Mouse (Mus musculus) liver, embryonic 12.5 days (tissue): Measurements from ENCODE around the gene Evc. TPM values are rescaled to one million over a fixed set of nuclear protein-coding genes. Genes with fewer than 3 reads are reported as not detected.
A peak's percentile ranks its signal among the peaks of the same experiment; 100 is the strongest.

Source experiments
- ATAC-seq: fragments of 200-750 bp; cut with Nextera tagmentation; 2 replicates; pipeline ENCODE4 v1.8.0; 2017; ENCODE audit warnings: moderate number of reproducible peaks, mild to moderate bottlenecking, moderate library complexity
- H3K27ac ChIP-seq: fragments of 300-500 bp; sonication (generic); 2 replicates; pipeline ENCODE4 v1.5.1; 2016; ENCODE audit warnings: mild to moderate bottlenecking
- H3K27me3 ChIP-seq: fragments of 300-500 bp; sonication (generic); replicated peaks from 2 replicates; pipeline ENCODE4 v1.6.1; 2016; ENCODE audit warnings: mild to moderate bottlenecking, moderate library complexity
- H3K36me3 ChIP-seq: fragments of 300-500 bp; sonication (generic); 2 replicates; pipeline ENCODE4 v1.6.1; 2016; ENCODE audit warnings: mild to moderate bottlenecking, moderate library complexity
- H3K4me1 ChIP-seq: fragments of 300-500 bp; sonication (generic); 2 replicates; pipeline ENCODE4 v1.6.1; 2016
- H3K4me2 ChIP-seq: fragments of 300-500 bp; sonication (generic); 2 replicates; pipeline ENCODE4 v1.6.1; 2016; ENCODE audit warnings: mild to moderate bottlenecking, moderate library complexity
- H3K4me3 ChIP-seq: fragments of 300-500 bp; sonication (generic); 2 replicates; pipeline ENCODE4 v1.5.1; 2016; ENCODE audit warnings: mild to moderate bottlenecking, moderate library complexity
- H3K9ac ChIP-seq: fragments of 300-500 bp; sonication (generic); 2 replicates; pipeline ENCODE4 v1.6.1; 2016; ENCODE audit warnings: mild to moderate bottlenecking, moderate library complexity
- H3K9me3 ChIP-seq: fragments of 300-500 bp; sonication (generic); replicated peaks from 2 replicates; pipeline ENCODE4 v1.6.1; 2016; ENCODE audit warnings: mild to moderate bottlenecking, moderate library complexity
- WGBS: fragments of 180-500 bp; shearing (Covaris S2); methylation state at CpG from one replicate; pipeline ENCODE4 v1.1.7; 2016; ENCODE audit not compliant: insufficient replicate concordance; 5-methylcytosine and 5-hydroxymethylcytosine counted together
- polyA plus RNA-seq: library from polyadenylated mRNA; unstranded; fragments of >200 nt; fragmentation: Nextera tagmentation; extraction: Ambion mirVana; gene quantifications from 2 replicates; pipeline ENCODE4 v1.2.1, GENCODE M21; 2016

The Evc gene
- polyA plus RNA-seq, 1 experiment from 2014 or later, result 2.9 TPM

GRCm38 (mm10) chr5:37247456-37247855, 89.2 kb downstream of the Evc start:
- H3K27ac ChIP-seq, result no peak overlapping the region
- ATAC-seq, result no peak
- H3K4me3 ChIP-seq, result no peak overlapping the region
- peaks cover 16% of the 10 kb centered on the region for H3K4me1 ChIP-seq
- no peak overlapping the region for H3K9ac ChIP-seq
- no peaks in the 10 kb centered on the region for H3K9me3 ChIP-seq
- H3K4me2 ChIP-seq, result no peak overlapping the region
- H3K36me3 ChIP-seq, result no peaks in the 10 kb centered on the region
- WGBS, result 26% methylated on average over 4 of the region's 4 CpGs
- H3K27me3 ChIP-seq, result peaks cover 66% of the 10 kb centered on the region

GRCm38 (mm10) chr5:37246138-37246910, 90.4 kb downstream of the Evc start:
- 2% methylated on average over 37 of the region's 37 CpGs for WGBS

GRCm38 (mm10) chr5:37245651-37246050, 91.0 kb downstream of the Evc start:
- Histone ChIP-seq H3K4me1 (peaks cover 25% of the 10 kb centered on the region), H3K36me3 (no peaks in the 10 kb centered on the region), H3K4me3 (peak overlapping the region; percentile 44), H3K27ac (no peak overlapping the region), H3K9ac (no peak overlapping the region), H3K27me3 (peaks cover 84% of the 10 kb centered on the region), H3K4me2 (peak overlapping the region; percentile 55), H3K9me3 (no peaks in the 10 kb centered on the region; the same call in 1 of the 2 replicates)
- WGBS, result under 1% methylated on average over 42 of the region's 42 CpGs
- no peak for ATAC-seq

More at GRCm38 (mm10) chr5:37246138-37246910, 90.4 kb downstream of the Evc start:
- peak overlapping the region; percentile 44 for H3K4me3 ChIP-seq
- peaks cover 78% of the 10 kb centered on the region for H3K27me3 ChIP-seq
- H3K36me3 ChIP-seq, result no peaks in the 10 kb centered on the region
- H3K27ac ChIP-seq, result no peak overlapping the region
- no peak for ATAC-seq
- H3K9ac ChIP-seq, result no peak overlapping the region
- H3K9me3 ChIP-seq, result no peaks in the 10 kb centered on the region; the same call in 1 of the 2 replicates
- H3K4me2 ChIP-seq, result peak overlapping the region; percentile 55
- H3K4me1 ChIP-seq, result peaks cover 25% of the 10 kb centered on the region

- Histone ChIP-seq H3K9me3 (no peaks in the 10 kb centered on the region; the same call in 1 of the 2 replicates), H3K4me1 (peaks cover 25% of the 10 kb centered on the region), H3K4me2 (no peak overlapping the region), H3K36me3 (no peaks in the 10 kb centered on the region), H3K9ac (no peak overlapping the region), H3K27ac (no peak overlapping the region), H3K4me3 (no peak overlapping the region), H3K27me3 (peaks cover 93% of the 10 kb centered on the region)
- 24% methylated on average over 9 of the region's 9 CpGs for WGBS
- ATAC-seq, result no peak
Observed at GRCm38 (mm10) chr5:37244666-37245242, 91.9 kb downstream of the Evc start.

GRCm38 (mm10) chr5:37244161-37244560, 92.5 kb downstream of the Evc start:
- Histone ChIP-seq H3K27ac (no peak overlapping the region), H3K36me3 (no peaks in the 10 kb centered on the region), H3K27me3 (peaks cover 99% of the 10 kb centered on the region), H3K9me3 (no peaks in the 10 kb centered on the region; the same call in 1 of the 2 replicates), H3K4me2 (no peak overlapping the region), H3K4me3 (no peak overlapping the region), H3K9ac (no peak overlapping the region), H3K4me1 (peaks cover 25% of the 10 kb centered on the region)
- ATAC-seq, result no peak
- 5% methylated on average over 13 of the region's 13 CpGs for WGBS

- Histone ChIP-seq H3K4me2 (no peak overlapping the region), H3K9ac (no peak overlapping the region), H3K4me3 (no peak overlapping the region), H3K27ac (no peak overlapping the region), H3K27me3 (peaks cover 92% of the 10 kb centered on the region), H3K36me3 (no peaks in the 10 kb centered on the region), H3K4me1 (peaks cover 25% of the 10 kb centered on the region), H3K9me3 (no peaks in the 10 kb centered on the region; the same call in 1 of the 2 replicates)
- WGBS, result 5% methylated on average over 19 of the region's 19 CpGs
- ATAC-seq, result no peak
Observed at GRCm38 (mm10) chr5:37243169-37243886, 93.4 kb downstream of the Evc start.

- Histone ChIP-seq H3K4me2 (peak overlapping the region; percentile 63), H3K9me3 (no peaks in the 10 kb centered on the region; the same call in 1 of the 2 replicates), H3K9ac (no peak overlapping the region), H3K4me1 (peaks cover 25% of the 10 kb centered on the region), H3K36me3 (no peaks in the 10 kb centered on the region), H3K27ac (no peak overlapping the region), H3K4me3 (peak overlapping the region; percentile 36), H3K27me3 (peaks cover 84% of the 10 kb centered on the region)
- no peak for ATAC-seq
- WGBS, result 11% methylated on average over 44 of the region's 44 CpGs
Observed at GRCm38 (mm10) chr5:37242360-37243168, 94.1 kb downstream of the Evc start.

GRCm38 (mm10) chr5:37241651-37242151, 95.0 kb downstream of the Evc start, which contains the start of gene Crmp1:
Gene Crmp1 (plus strand): TSS chr5:37241940.
- WGBS, result 3% methylated on average over 56 of the region's 56 CpGs
- Histone ChIP-seq H3K9ac (no peak within 1 kb of the TSS), H3K27me3 (peaks cover 76% of the 10 kb centered on the region), H3K4me1 (peaks cover 25% of the 10 kb centered on the region), H3K4me3 (peak within 1 kb of the TSS; percentile 36), H3K27ac (no peak within 1 kb of the TSS), H3K9me3 (no peaks in the 10 kb centered on the region; the same call in 1 of the 2 replicates), H3K36me3 (no peaks in the 10 kb centered on the region), H3K4me2 (peak within 1 kb of the TSS; percentile 63)
- ATAC-seq, result peak; percentile 62

GRCm38 (mm10) chr5:37241224-37241623, 95.5 kb downstream of the Evc start:
- H3K9me3 ChIP-seq, result no peaks in the 10 kb centered on the region; the same call in 1 of the 2 replicates
- H3K4me3 ChIP-seq, result no peak overlapping the region
- no peaks in the 10 kb centered on the region for H3K36me3 ChIP-seq
- H3K4me2 ChIP-seq, result peak overlapping the region; percentile 63
- peak; percentile 21; the same call in 1 of the 2 replicates for ATAC-seq
- peaks cover 22% of the 10 kb centered on the region for H3K4me1 ChIP-seq
- H3K9ac ChIP-seq, result no peak overlapping the region
- no peak overlapping the region for H3K27ac ChIP-seq
- H3K27me3 ChIP-seq, result peaks cover 71% of the 10 kb centered on the region
- 13% methylated on average over 9 of the region's 9 CpGs for WGBS

- Histone ChIP-seq H3K4me1 (peaks cover 16% of the 10 kb centered on the region), H3K4me3 (no peak overlapping the region), H3K9ac (no peak overlapping the region), H3K9me3 (no peaks in the 10 kb centered on the region; the same call in 1 of the 2 replicates), H3K27me3 (peaks cover 64% of the 10 kb centered on the region), H3K27ac (no peak overlapping the region), H3K36me3 (no peaks in the 10 kb centered on the region), H3K4me2 (no peak overlapping the region)
- WGBS, result 8% methylated on average over 5 of the region's 5 CpGs
- no peak for ATAC-seq
Observed at GRCm38 (mm10) chr5:37240550-37240949, 96.1 kb downstream of the Evc start.
